Mouse (Mus musculus) MEL (cell line): ENCODE data around the gene C2.

Experiments used
- CHD2 ChIP-seq: IDR thresholded peaks from 2 replicates; pipeline ENCODE4 v1.6.1; 2011; ENCODE audit warnings: low read length, improper control_type of control experiment
- CTCF ChIP-seq, 3 experiments: IDR thresholded peaks in 2 of 3; conservative IDR thresholded peaks in 1 of 3; 2 replicates each; pipeline ENCODE4 v1.5.1; 2011 to 2012; ENCODE audit warnings: low read length in 3 of 3, low read depth in 2 of 3, mild to moderate bottlenecking in 2 of 3, improper control_type of control experiment in 1 of 3, inconsistent platforms in 1 of 3, mixed read lengths in 1 of 3, moderate library complexity in 1 of 3; ENCODE audit not compliant: control insufficient read depth in 1 of 3, insufficient read depth in 1 of 3, poor library complexity in 1 of 3, severe bottlenecking in 1 of 3
- MYB ChIP-seq: IDR thresholded peaks from 2 replicates; pipeline ENCODE4 v1.6.1; 2011; ENCODE audit warnings: mild to moderate bottlenecking, low read depth, low read length, improper control_type of control experiment
- POLR2A ChIP-seq, 2 experiments: IDR thresholded peaks; 2 replicates each; pipeline ENCODE4 v1.6.1; 2011 to 2012; ENCODE audit warnings: low read length in 2 of 2, mild to moderate bottlenecking in 2 of 2, control low read depth in 1 of 2, improper control_type of control experiment in 1 of 2, low read depth in 1 of 2, moderate library complexity in 1 of 2; ENCODE audit not compliant: control insufficient read depth in 1 of 2, insufficient read depth in 1 of 2, poor library complexity in 1 of 2
- SMC3 ChIP-seq: IDR thresholded peaks from 2 replicates; pipeline ENCODE4 v1.6.1; 2011; ENCODE audit warnings: low read depth, low read length, improper control_type of control experiment
- TCF12 ChIP-seq: IDR thresholded peaks from 2 replicates; pipeline ENCODE4 v1.6.1; 2014; ENCODE audit warnings: low read depth, mild to moderate bottlenecking, inconsistent platforms, low read length, improper control_type of control experiment, moderate library complexity
- USF1 ChIP-seq: IDR thresholded peaks from 2 replicates; pipeline ENCODE4 v1.6.1; 2014; ENCODE audit warnings: low read depth, mild to moderate bottlenecking, inconsistent platforms, low read length, improper control_type of control experiment, moderate library complexity
- ZC3H11A ChIP-seq: IDR thresholded peaks from 2 replicates; pipeline ENCODE4 v1.6.1; 2012; ENCODE audit warnings: low read depth, mild to moderate bottlenecking, inconsistent platforms, low read length, improper control_type of control experiment

- TF ChIP-seq ZC3H11A: peak; percentile 34; the same call in 1 of the 2 replicates
- no peak for TF ChIP-seq CHD2
- TF ChIP-seq MYB: no peak
- TF ChIP-seq USF1: 0 out of 2 replicates have a peak, but pooled peaks have one; percentile 9
- peak; percentile 87 for TF ChIP-seq POLR2A (IDR thresholded peaks at IDR 0.05; ENCODE audit: control insufficient read depth in 1 of 2, insufficient read depth in 1 of 2, low read depth in 1 of 2, low read length in 2 of 2, poor library complexity in 1 of 2)
- peak; percentile 47 for TF ChIP-seq TCF12
- no peak for TF ChIP-seq SMC3
- no peak for TF ChIP-seq CTCF (IDR thresholded peaks at IDR 0.05 in 2 of 3, conservative IDR thresholded peaks at IDR 0.05 in 1 of 3; ENCODE audit: control insufficient read depth in 1 of 3, insufficient read depth in 1 of 3, low read depth in 2 of 3, low read length in 3 of 3, poor library complexity in 1 of 3, severe bottlenecking in 1 of 3)
These were observed 61.2 kb downstream of the C2 start, which contains the start of the genes Stk19 and Dxo for GRCm38 (mm10) chr17:34836856-34837221.
